Mouse (Mus musculus) liver, postnatal 0 days (tissue): ENCODE results near the gene Pard3. TPM values are rescaled to one million over a fixed set of nuclear protein-coding genes. Genes with fewer than 3 reads are reported as not detected.

Experiments
- ATAC-seq: fragments of 200-750 bp; cut with Nextera tagmentation; 2 replicates; pipeline ENCODE4 v1.8.0; 2017; ENCODE audit warnings: mild to moderate bottlenecking, moderate library complexity
- DNase-seq: peaks from one replicate; pipeline ENCODE4 v3.0.0-alpha.2; 2016
- H3K27ac ChIP-seq: fragments of 300-500 bp; sonication (generic); 2 replicates; pipeline ENCODE4 v1.5.1; 2014; ENCODE audit warnings: antibody characterized with exemption, moderate library complexity, mild to moderate bottlenecking, low read depth
- H3K27me3 ChIP-seq: fragments of 300-500 bp; sonication (generic); 2 replicates; pipeline ENCODE4 v1.6.1; 2014; ENCODE audit warnings: low read length, control low read depth, mixed read lengths; ENCODE audit not compliant: insufficient read depth
- H3K36me3 ChIP-seq: fragments of 300-500 bp; sonication (generic); replicated peaks from 2 replicates; pipeline ENCODE4 v1.6.1; 2014; ENCODE audit warnings: mild to moderate bottlenecking, control low read depth, low read length, moderate library complexity, mixed read lengths; ENCODE audit not compliant: insufficient read depth
- H3K4me1 ChIP-seq: fragments of 300-500 bp; sonication (generic); 2 replicates; pipeline ENCODE4 v1.6.1; 2014; ENCODE audit warnings: antibody characterized with exemption, mild to moderate bottlenecking, control low read depth; ENCODE audit not compliant: insufficient read depth
- H3K4me2 ChIP-seq: fragments of 300-500 bp; sonication (generic); 2 replicates; pipeline ENCODE4 v1.6.1; 2014; ENCODE audit warnings: low read depth, mild to moderate bottlenecking, low read length, moderate library complexity, mixed read lengths
- H3K4me3 ChIP-seq: fragments of 300-500 bp; sonication (generic); 2 replicates; pipeline ENCODE4 v1.5.1; 2014; ENCODE audit warnings: low read depth, low read length
- H3K9ac ChIP-seq: fragments of 300-500 bp; sonication (generic); replicated peaks from 2 replicates; pipeline ENCODE4 v1.6.1; 2014; ENCODE audit warnings: mild to moderate bottlenecking, moderate library complexity
- H3K9me3 ChIP-seq: fragments of 300-500 bp; sonication (generic); 2 replicates; pipeline ENCODE4 v1.6.1; 2016; ENCODE audit warnings: mild to moderate bottlenecking, control low read depth, low read length, mixed read lengths
- CTCF ChIP-seq: sonication (generic); IDR thresholded peaks from 2 replicates; pipeline ENCODE4 v1.5.1; 2016; ENCODE audit warnings: antibody characterized with exemption, low read depth
- EP300 ChIP-seq: IDR thresholded peaks from 2 replicates; pipeline ENCODE4 v1.6.1; 2016; ENCODE audit warnings: antibody characterized with exemption, low read depth, mild to moderate bottlenecking
- WGBS: fragments of 180-500 bp; shearing (Covaris S2); extraction: QIAGEN DNeasy Blood & Tissue Kit; methylation state at CpG from one replicate; pipeline ENCODE4 v1.1.7; 2014; ENCODE audit not compliant: insufficient replicate concordance; 5-methylcytosine and 5-hydroxymethylcytosine counted together
- polyA plus RNA-seq: library from polyadenylated mRNA; unstranded; fragments of >200 nt; fragmentation: Nextera tagmentation; extraction: Ambion mirVana; gene quantifications from 2 replicates; pipeline ENCODE4 v1.2.1, GENCODE M21; 2015

Pard3 gene
- polyA plus RNA-seq, 1 experiment from 2014 or later, result 10.2 TPM

DNA sequence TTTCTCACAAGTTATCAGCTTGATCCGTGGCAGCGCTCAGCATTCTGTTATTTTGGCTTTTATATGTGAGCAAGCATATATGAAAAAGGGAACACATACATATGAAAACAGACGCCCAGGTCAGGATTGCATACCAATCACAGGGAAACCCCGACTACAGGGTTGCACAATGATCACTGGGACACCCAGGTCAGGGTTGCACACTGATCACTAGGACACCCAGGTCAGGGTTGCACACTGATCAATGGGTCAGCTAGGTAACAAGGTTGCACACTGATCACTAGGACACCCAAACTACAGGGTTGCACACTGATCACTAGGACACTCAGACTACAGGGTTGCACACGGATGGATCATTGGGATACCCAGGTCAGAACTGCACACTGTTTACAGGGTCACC, 228.6 kb downstream of the Pard3 start:
- H3K4me2 ChIP-seq, result no peak overlapping the region
- 64% methylated on average over 5 of the region's 5 CpGs for WGBS
- no peaks in the 10 kb centered on the region for H3K4me1 ChIP-seq
- DNase-seq (peak; percentile 25), ATAC-seq (peak; percentile 83)
- no peak for TF ChIP-seq EP300
- no peak for TF ChIP-seq CTCF
- H3K9ac ChIP-seq, result no peak overlapping the region
- no peaks in the 10 kb centered on the region for H3K36me3 ChIP-seq
- H3K9me3 ChIP-seq, result no peaks in the 10 kb centered on the region
- H3K4me3 ChIP-seq, result no peak overlapping the region
- H3K27me3 ChIP-seq, result no peaks in the 10 kb centered on the region
- H3K27ac ChIP-seq, result 0 out of 2 replicates have a peak overlapping the region, but pooled peaks have one; percentile 17

DNA sequence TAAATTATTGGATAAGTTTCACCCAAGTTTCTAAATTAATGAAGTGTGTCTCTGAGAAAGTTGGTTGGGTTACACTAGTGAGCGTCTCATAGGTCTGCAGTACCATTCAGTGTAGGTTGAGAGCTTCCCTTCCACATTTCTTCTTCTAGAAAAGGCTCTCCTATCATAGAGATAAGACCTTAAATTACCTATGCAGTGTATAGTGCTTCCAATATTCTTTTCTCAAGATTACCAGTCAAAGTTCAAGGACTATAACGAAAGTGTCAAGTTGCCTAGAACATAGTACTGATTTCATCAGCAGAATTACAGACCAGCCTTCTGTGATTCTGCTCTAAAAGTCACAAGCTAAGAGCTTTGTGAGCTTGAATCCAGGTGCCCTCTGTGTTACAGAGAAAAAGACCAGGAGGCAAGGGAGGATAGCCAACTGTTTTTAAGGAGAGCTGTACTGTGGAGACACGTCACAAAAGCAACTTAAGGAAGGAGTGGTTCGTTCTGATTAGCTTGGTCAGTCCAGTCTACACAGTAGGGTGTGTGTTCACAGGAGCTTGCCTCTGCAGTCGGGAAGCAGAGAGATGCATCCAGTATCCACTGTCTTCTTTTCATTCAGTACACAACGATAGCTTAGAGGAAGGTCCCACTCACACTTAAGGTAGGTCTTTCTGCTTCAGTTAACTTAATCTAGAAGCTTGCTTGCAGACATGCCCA, 229.5 kb downstream of the Pard3 start:
- Histone ChIP-seq H3K4me3 (no peak overlapping the region), H3K9ac (no peak overlapping the region), H3K27ac (no peak overlapping the region), H3K4me2 (no peak overlapping the region), H3K4me1 (no peaks in the 10 kb centered on the region), H3K9me3 (no peaks in the 10 kb centered on the region), H3K36me3 (no peaks in the 10 kb centered on the region), H3K27me3 (no peaks in the 10 kb centered on the region)
- no peak for DNase-seq
- WGBS, result 74% methylated on average over 6 of the region's 6 CpGs
- no peak for ATAC-seq
- TF ChIP-seq CTCF (no peak), EP300 (no peak)

DNA sequence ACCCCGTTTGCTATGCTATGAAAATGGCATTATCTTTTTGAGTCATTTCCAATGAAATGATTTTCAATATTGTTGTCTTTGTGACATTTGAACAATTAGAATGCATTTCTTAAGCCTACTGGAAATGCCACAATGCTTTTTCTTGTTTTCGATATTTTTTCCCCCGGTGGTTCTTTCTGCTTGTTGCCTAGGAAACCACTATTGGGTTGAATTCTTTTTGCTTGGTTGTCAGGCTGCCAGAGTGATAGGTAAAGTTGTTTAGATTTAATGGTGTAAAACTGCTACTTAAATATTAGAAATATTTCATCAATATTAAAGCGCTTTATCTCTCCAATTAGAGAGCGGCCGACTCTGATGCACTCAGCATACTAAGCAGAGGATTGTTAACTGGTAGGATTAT, 230.4 kb downstream of the Pard3 start:
- ATAC-seq (no peak), DNase-seq (no peak)
- Histone ChIP-seq H3K27ac (no peak overlapping the region), H3K27me3 (no peaks in the 10 kb centered on the region), H3K9me3 (no peaks in the 10 kb centered on the region), H3K4me3 (no peak overlapping the region), H3K36me3 (no peaks in the 10 kb centered on the region), H3K4me1 (no peaks in the 10 kb centered on the region), H3K4me2 (no peak overlapping the region), H3K9ac (no peak overlapping the region)
- no peak for TF ChIP-seq EP300
- no peak for TF ChIP-seq CTCF
- WGBS, result 85% methylated on average over 6 of the region's 6 CpGs

DNA sequence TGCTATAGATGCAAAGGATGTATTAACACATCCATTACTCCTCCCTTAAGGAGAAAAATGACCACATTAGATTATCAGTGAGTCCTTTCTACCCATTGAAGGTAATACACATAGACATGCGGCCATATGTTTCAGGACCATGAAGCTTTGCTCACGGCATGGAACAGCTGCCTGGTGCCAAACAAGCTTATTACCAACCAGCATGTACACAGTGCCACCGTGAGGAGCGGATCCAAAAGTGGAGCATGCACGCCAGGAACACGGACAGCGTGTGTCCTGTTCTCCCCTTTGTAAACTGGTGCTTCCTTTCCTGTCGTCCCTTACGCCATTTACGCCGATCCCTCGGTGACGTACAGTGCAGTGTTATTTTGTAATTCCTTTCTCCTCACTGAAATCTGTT, 232.2 kb downstream of the Pard3 start:
- Histone ChIP-seq H3K4me3 (no peak overlapping the region), H3K4me2 (no peak overlapping the region), H3K4me1 (no peaks in the 10 kb centered on the region), H3K27me3 (no peaks in the 10 kb centered on the region), H3K27ac (no peak overlapping the region), H3K36me3 (no peaks in the 10 kb centered on the region), H3K9ac (no peak overlapping the region), H3K9me3 (no peaks in the 10 kb centered on the region)
- 88% methylated on average over 13 of the region's 13 CpGs for WGBS
- no peak for ATAC-seq
- no peak for TF ChIP-seq CTCF
- DNase-seq, result no peak

DNA sequence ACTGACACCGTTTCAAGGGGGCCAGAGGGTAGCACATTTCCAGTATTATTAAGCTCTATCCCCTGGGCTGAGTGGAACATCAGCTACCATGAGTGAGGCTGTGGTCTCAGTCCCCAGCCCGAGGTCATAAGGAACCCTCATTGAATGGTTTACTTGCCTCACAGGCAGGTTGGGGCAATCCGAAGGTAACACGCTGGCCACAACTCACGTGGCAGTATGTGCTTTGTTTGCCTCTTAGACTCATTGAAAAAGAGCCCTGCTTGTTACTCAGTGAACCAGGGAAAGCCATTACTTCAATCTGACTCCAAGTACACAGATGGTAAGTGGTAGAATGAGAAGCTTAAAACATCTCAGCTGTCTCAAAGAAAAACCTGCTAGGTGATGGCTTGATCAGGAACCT, 236.8 kb downstream of the Pard3 start:
- no peak overlapping the region for H3K27ac ChIP-seq
- no peak overlapping the region for H3K9ac ChIP-seq
- H3K36me3 ChIP-seq, result no peaks in the 10 kb centered on the region
- WGBS, result 83% methylated on average over 5 of the region's 5 CpGs
- no peaks in the 10 kb centered on the region for H3K27me3 ChIP-seq
- no peaks in the 10 kb centered on the region for H3K9me3 ChIP-seq
- ATAC-seq, result no peak
- H3K4me3 ChIP-seq, result no peak overlapping the region
- TF ChIP-seq CTCF, result no peak
- DNase-seq, result no peak
- H3K4me1 ChIP-seq, result no peaks in the 10 kb centered on the region
- no peak overlapping the region for H3K4me2 ChIP-seq

DNA sequence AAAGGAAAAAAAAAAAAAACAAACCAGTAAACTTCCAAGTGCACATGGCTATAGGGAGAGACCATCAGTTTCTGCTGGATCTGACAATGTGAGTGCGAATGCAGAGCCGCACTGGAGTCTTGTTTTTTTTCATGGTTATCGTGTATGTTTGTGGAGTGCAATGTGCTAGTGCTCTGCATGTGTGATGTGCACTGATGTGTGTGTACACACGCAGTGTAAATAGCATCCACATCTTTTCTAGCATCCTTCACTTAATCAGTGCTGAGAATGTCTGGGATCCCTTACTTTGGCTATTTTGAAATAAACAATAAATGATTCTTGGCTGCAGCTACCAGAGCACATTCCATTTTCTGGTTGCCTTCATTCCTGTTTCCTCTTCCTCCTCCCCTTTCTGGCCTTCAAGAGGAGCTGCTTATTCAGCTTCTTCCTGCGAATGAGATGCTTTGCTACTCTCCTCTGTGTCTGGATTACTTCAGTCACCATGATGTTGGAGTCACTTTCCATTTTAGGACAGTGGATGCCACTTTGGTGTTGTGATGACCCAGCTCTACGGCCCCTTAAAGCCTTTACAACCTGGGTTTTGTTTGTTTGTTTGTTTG, 239.3 kb downstream of the Pard3 start:
- DNase-seq (no peak), ATAC-seq (no peak)
- Histone ChIP-seq H3K36me3 (no peaks in the 10 kb centered on the region), H3K27me3 (no peaks in the 10 kb centered on the region), H3K27ac (no peak overlapping the region), H3K9me3 (no peaks in the 10 kb centered on the region), H3K4me2 (no peak overlapping the region), H3K4me1 (peaks cover 3% of the 10 kb centered on the region; the same call in 1 of the 2 replicates), H3K4me3 (no peak overlapping the region), H3K9ac (no peak overlapping the region)
- TF ChIP-seq EP300 (no peak), CTCF (no peak)
- 72% methylated on average over 6 of the region's 6 CpGs for WGBS
